Mouse (Mus musculus) retina, postnatal 1 day (tissue): Measurements from ENCODE around the gene Usp2.
A peak's percentile ranks its signal among the peaks of the same experiment; 100 is the strongest.

Experiments
- DNase-seq: peaks from one replicate; pipeline ENCODE4 v3.0.0-alpha.2; 2012

Gene Usp2

GRCm38 (mm10) chr9:44076764-44077120, 9.9 kb downstream of the Usp2 start:
- DNase-seq = peak; percentile 94

- no peak for DNase-seq
Measured at GRCm38 (mm10) chr9:44077266-44077910, 10.6 kb downstream of the Usp2 start.

GRCm38 (mm10) chr9:44078136-44078797, 11.4 kb downstream of the Usp2 start:
- no peak for DNase-seq

GRCm38 (mm10) chr9:44078955-44079756, 12.3 kb downstream of the Usp2 start:
- DNase-seq = peak; percentile 93

GRCm38 (mm10) chr9:44079997-44080780, 13.4 kb downstream of the Usp2 start:
- DNase-seq = no peak

GRCm38 (mm10) chr9:44080953-44081352, 14.1 kb downstream of the Usp2 start:
- no peak for DNase-seq

GRCm38 (mm10) chr9:44081581-44081980, 14.8 kb downstream of the Usp2 start:
- no peak for DNase-seq

GRCm38 (mm10) chr9:44082266-44082665, 15.4 kb downstream of the Usp2 start:
- no peak for DNase-seq

- DNase-seq = no peak
Measured at GRCm38 (mm10) chr9:44083392-44084121, 16.7 kb downstream of the Usp2 start.

GRCm38 (mm10) chr9:44084236-44084635, 17.4 kb downstream of the Usp2 start:
- DNase-seq = no peak

GRCm38 (mm10) chr9:44084659-44085229, 17.9 kb downstream of the Usp2 start:
- DNase-seq = peak; percentile 92

GRCm38 (mm10) chr9:44085276-44085675, 18.5 kb downstream of the Usp2 start:
- no peak for DNase-seq

- no peak for DNase-seq
Measured at GRCm38 (mm10) chr9:44085741-44086665, 19.2 kb downstream of the Usp2 start.

- no peak for DNase-seq
Measured at GRCm38 (mm10) chr9:44086960-44087359, 20.1 kb downstream of the Usp2 start.

- DNase-seq = no peak
Measured at GRCm38 (mm10) chr9:44087761-44088455, 21.1 kb downstream of the Usp2 start.

GRCm38 (mm10) chr9:44088877-44089608, 22.2 kb downstream of the Usp2 start:
- no peak for DNase-seq

- DNase-seq = peak; percentile 82
Measured at GRCm38 (mm10) chr9:44093612-44094503, 27.0 kb downstream of the Usp2 start.

- DNase-seq = no peak
Measured at GRCm38 (mm10) chr9:44094737-44095136, 27.9 kb downstream of the Usp2 start.
